Mouse (Mus musculus) CH12.LX (cell line): ENCODE data around the gene Tpst1. TPM values are rescaled to one million over a fixed set of nuclear protein-coding genes. Genes with fewer than 3 reads are reported as not detected.

Experiments used
- DNase-seq: peaks from one replicate; pipeline ENCODE4 v3.0.0-alpha.2; 2013; ENCODE audit errors: extremely low read depth
- H3K27ac ChIP-seq: 2 replicates; pipeline ENCODE4 v1.5.1; 2012; ENCODE audit warnings: low read depth, mild to moderate bottlenecking, control low read depth, moderate library complexity; ENCODE audit not compliant: insufficient read depth
- H3K27me3 ChIP-seq: replicated peaks from 2 replicates; pipeline ENCODE3; 2012; ENCODE audit warnings: inconsistent platforms
- H3K36me3 ChIP-seq, 2 experiments: replicated peaks in 1 of 2; 2 replicates each; pipeline versions ENCODE3 to v1.6.1; 2012; ENCODE audit warnings: inconsistent platforms in 1 of 2, low read length in 1 of 2, mild to moderate bottlenecking in 1 of 2, mixed read lengths in 1 of 2, moderate library complexity in 1 of 2; ENCODE audit not compliant: control insufficient read depth in 1 of 2, insufficient read depth in 1 of 2
- H3K4me1 ChIP-seq, 2 experiments: 2 replicates each; pipeline ENCODE4 v1.6.1; 2012; ENCODE audit warnings: inconsistent platforms in 1 of 2, moderate library complexity in 1 of 2; ENCODE audit not compliant: insufficient read depth in 2 of 2, control insufficient read depth in 1 of 2
- H3K4me2 ChIP-seq: 2 replicates; pipeline ENCODE4 v1.6.1; 2012; ENCODE audit warnings: low read depth, mild to moderate bottlenecking, control low read depth; ENCODE audit not compliant: poor library complexity, insufficient read depth, severe bottlenecking
- H3K4me3 ChIP-seq, 3 experiments: fragments of 150-350 bp in 1 of 3; sonication (generic) in 1 of 3; replicated peaks in 1 of 3; 2 replicates each; pipeline versions ENCODE3 to v1.5.1; 2011 to 2012; ENCODE audit warnings: low read depth in 2 of 3, low read length in 2 of 3, mild to moderate bottlenecking in 2 of 3, moderate library complexity in 2 of 3, control low read depth in 1 of 3, improper control_type of control experiment in 1 of 3, inconsistent platforms in 1 of 3, mixed read lengths in 1 of 3; ENCODE audit not compliant: poor library complexity in 1 of 3
- H3K79me2 ChIP-seq: replicated peaks from 2 replicates; pipeline ENCODE4 v1.6.1; 2012; ENCODE audit warnings: mild to moderate bottlenecking, moderate library complexity; ENCODE audit not compliant: control insufficient read depth, poor library complexity, insufficient read depth, severe bottlenecking; ENCODE audit errors: extremely low read depth
- H3K9ac ChIP-seq: 2 replicates; pipeline ENCODE4 v1.6.1; 2012; ENCODE audit warnings: low read depth, mild to moderate bottlenecking, control low read depth, moderate library complexity; ENCODE audit not compliant: insufficient read depth
- H3K9me3 ChIP-seq: replicated peaks from 2 replicates; pipeline ENCODE3; 2012; ENCODE audit warnings: low read length, inconsistent platforms, mixed read lengths
- CHD2 ChIP-seq: IDR thresholded peaks from 2 replicates; pipeline ENCODE4 v1.6.1; 2011; ENCODE audit warnings: low read length, improper control_type of control experiment
- CTCF ChIP-seq, 2 experiments: IDR thresholded peaks in 1 of 2; conservative IDR thresholded peaks in 1 of 2; 2 replicates each; pipeline ENCODE4 v1.5.1; 2011 to 2012; ENCODE audit warnings: low read depth in 2 of 2, low read length in 2 of 2, improper control_type of control experiment in 1 of 2, inconsistent platforms in 1 of 2, mild to moderate bottlenecking in 1 of 2, moderate library complexity in 1 of 2
- E2F4 ChIP-seq: IDR thresholded peaks from 2 replicates; pipeline ENCODE4 v1.6.1; 2011; ENCODE audit warnings: low read depth, low read length, improper control_type of control experiment; ENCODE audit not compliant: insufficient replicate concordance
- EP300 ChIP-seq: IDR thresholded peaks from 2 replicates; pipeline ENCODE4 v1.6.1; 2011; ENCODE audit warnings: low read length, improper control_type of control experiment
- ETS1 ChIP-seq: conservative IDR thresholded peaks from 2 replicates; pipeline ENCODE4 v1.6.1; 2012; ENCODE audit warnings: low read depth, mild to moderate bottlenecking, inconsistent platforms, low read length, improper control_type of control experiment, moderate library complexity
- GABPA ChIP-seq: IDR thresholded peaks from 2 replicates; pipeline ENCODE4 v1.6.1; 2012; ENCODE audit warnings: low read depth, low read length, improper control_type of control experiment, inconsistent platforms; ENCODE audit not compliant: insufficient replicate concordance
- HCFC1 ChIP-seq: IDR thresholded peaks from 2 replicates; pipeline ENCODE4 v1.6.1; 2012; ENCODE audit warnings: low read depth, mild to moderate bottlenecking, inconsistent platforms, low read length, improper control_type of control experiment
- IRF4 ChIP-seq: IDR thresholded peaks from 2 replicates; pipeline ENCODE4 v1.6.1; 2014; ENCODE audit warnings: low read depth, mild to moderate bottlenecking, inconsistent platforms, low read length, improper control_type of control experiment
- JUN ChIP-seq: IDR thresholded peaks from 2 replicates; pipeline ENCODE4 v1.6.1; 2011; ENCODE audit warnings: low read depth, mild to moderate bottlenecking, low read length, improper control_type of control experiment, moderate library complexity; ENCODE audit not compliant: insufficient read depth
- JUND ChIP-seq: conservative IDR thresholded peaks from 2 replicates; pipeline ENCODE4 v1.6.1; 2011; ENCODE audit warnings: low read depth, low read length, improper control_type of control experiment
- MEF2A ChIP-seq: IDR thresholded peaks from 2 replicates; pipeline ENCODE4 v1.6.1; 2014; ENCODE audit warnings: low read depth, mild to moderate bottlenecking, inconsistent platforms, low read length, improper control_type of control experiment, borderline replicate concordance
- MXI1 ChIP-seq: IDR thresholded peaks from 2 replicates; pipeline ENCODE4 v1.6.1; 2011; ENCODE audit warnings: mild to moderate bottlenecking, low read depth, low read length, improper control_type of control experiment
- MYC ChIP-seq: IDR thresholded peaks from 2 replicates; pipeline ENCODE4 v1.6.1; 2011; ENCODE audit warnings: low read depth, mild to moderate bottlenecking, improper control_type of control experiment, low read length
- PAX5 ChIP-seq: IDR thresholded peaks from 2 replicates; pipeline ENCODE4 v1.6.1; 2012; ENCODE audit warnings: low read length, inconsistent platforms, mixed read lengths
- POLR2AphosphoS2 ChIP-seq: IDR thresholded peaks from 2 replicates; pipeline ENCODE4 v1.6.1; 2011; ENCODE audit warnings: low read depth, low read length, improper control_type of control experiment
- RAD21 ChIP-seq: IDR thresholded peaks from 2 replicates; pipeline ENCODE4 v1.6.1; 2011; ENCODE audit warnings: low read depth, mild to moderate bottlenecking, low read length, improper control_type of control experiment, moderate library complexity
- TCF12 ChIP-seq: IDR thresholded peaks from 2 replicates; pipeline ENCODE4 v1.6.1; 2014; ENCODE audit warnings: low read depth, mild to moderate bottlenecking, inconsistent platforms, low read length, improper control_type of control experiment
- UBTF ChIP-seq: IDR thresholded peaks from 2 replicates; pipeline ENCODE4 v1.6.1; 2012; ENCODE audit warnings: low read depth, mild to moderate bottlenecking, inconsistent platforms, low read length, improper control_type of control experiment, moderate library complexity
- USF2 ChIP-seq: conservative IDR thresholded peaks from 2 replicates; pipeline ENCODE4 v1.6.1; 2011; ENCODE audit warnings: low read depth, low read length, improper control_type of control experiment
- ZKSCAN1 ChIP-seq: IDR thresholded peaks from 2 replicates; pipeline ENCODE4 v1.6.1; 2012; ENCODE audit warnings: low read depth, inconsistent platforms, low read length, improper control_type of control experiment, borderline replicate concordance
- dilution Hi-C: fragments of 300-500 bp; cut with MboI; formaldehyde crosslinking; loops from 2 replicates; pipeline ENCODE4 v1.14.3; 2020; ENCODE audit warnings: low sequenced_read_pairs; ENCODE audit not compliant: extremely low pct_unique_long_range_greater_than_20kb, extremely low pct_ligation_motif_present
- in situ Hi-C: fragments of 300-500 bp; cut with MboI; formaldehyde crosslinking; loops from 3 replicates; pipeline ENCODE4 v1.14.3; 2019; ENCODE audit warnings: low sequenced_read_pairs, low pct_ligation_motif_present, low pct_unique_long_range_greater_than_20kb, mixed read lengths
- polyA plus RNA-seq: library from polyadenylated mRNA; unstranded; fragments of >175 nt; gene quantifications from 2 replicates; pipeline ENCODE4 v1.2.1, GENCODE M21; 2012; ENCODE audit warnings: low read depth; ENCODE audit not compliant: insufficient read length
- total RNA-seq, 2 experiments: library from RNA; depleted of rRNA; stranded (reverse); fragments of 300-350 nt in 1 of 2; fragments of >200 nt in 1 of 2; gene quantifications; 2 replicates each; pipeline ENCODE4 v1.2.3; 2012 to 2014

Tpst1 gene
- total and polyA plus RNA-seq, 3 experiments: 36.8 to 52.5 (median 43.2) TPM

DNA sequence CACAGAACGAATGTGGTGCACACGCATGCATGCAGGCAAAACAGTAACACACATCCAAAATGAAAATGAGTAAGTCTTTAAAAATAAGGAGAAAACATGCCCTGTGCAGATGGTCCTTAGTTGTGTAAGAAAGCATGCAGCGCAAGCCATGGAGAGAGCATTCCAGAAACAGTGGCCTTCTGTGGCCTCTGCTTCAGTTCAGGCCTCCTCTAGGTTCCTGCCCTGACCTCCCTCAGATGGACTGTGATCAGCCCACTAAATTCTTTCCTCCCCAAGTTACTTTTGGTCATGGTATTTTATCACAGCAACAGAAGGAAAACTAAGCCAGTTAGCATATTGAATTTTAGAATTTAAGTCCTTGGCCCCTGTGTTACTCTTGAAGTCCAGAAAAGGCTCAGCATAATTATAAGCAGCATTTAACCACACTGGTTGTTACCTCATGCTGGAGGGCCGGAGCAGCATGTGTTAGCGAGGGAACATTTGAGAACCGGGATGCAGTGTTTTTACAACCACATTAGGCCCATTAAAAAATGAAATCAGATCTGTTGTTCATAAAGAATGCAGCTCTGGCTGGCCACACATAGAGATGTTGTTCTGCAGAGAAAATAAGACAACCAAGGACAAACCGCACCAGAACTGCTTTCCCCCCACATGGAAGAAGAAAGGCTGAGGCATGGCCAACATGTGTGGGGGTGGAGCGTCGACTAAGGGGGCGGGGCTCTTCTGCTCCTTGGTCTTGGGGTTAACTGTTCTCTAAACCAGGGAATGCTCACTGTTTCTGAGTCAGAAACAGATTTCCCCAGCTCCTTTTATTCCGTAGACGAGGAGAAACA is 37.7 kb downstream of the Tpst1 start:
- no peak for TF ChIP-seq USF2
- TF ChIP-seq E2F4: no peak
- TF ChIP-seq GABPA: no peak
- no peak for TF ChIP-seq TCF12
- TF ChIP-seq MYC: no peak
- no peak for TF ChIP-seq UBTF
- TF ChIP-seq CHD2: no peak
- TF ChIP-seq ZKSCAN1: no peak
- no peak for TF ChIP-seq JUN
- TF ChIP-seq ETS1: no peak
- no peak for TF ChIP-seq MXI1
- no peak for TF ChIP-seq JUND
- TF ChIP-seq POLR2AphosphoS2: no peak
- no peak for TF ChIP-seq CTCF (conservative IDR thresholded peaks at IDR 0.05 in 1 of 2, IDR thresholded peaks at IDR 0.05 in 1 of 2; ENCODE audit: low read depth in 2 of 2, low read length in 2 of 2)
- TF ChIP-seq PAX5: no peak
- no peak for TF ChIP-seq RAD21
- TF ChIP-seq HCFC1: no peak
- H3K27me3 ChIP-seq: no peaks in the 10 kb centered on the region
- in situ Hi-C loops (no loop called here), dilution Hi-C loops (no loop called here)
- no peak overlapping the region for H3K9ac ChIP-seq
- DNase-seq: no peak
- no peaks in the 10 kb centered on the region for H3K9me3 ChIP-seq
- H3K27ac ChIP-seq: no peak overlapping the region
- peaks cover 7 to 84% of the 10 kb centered on the region in 2 experiments for H3K36me3 ChIP-seq
- H3K4me3 ChIP-seq: no peak overlapping the region
- H3K79me2 ChIP-seq: no peaks in the 10 kb centered on the region
- H3K4me2 ChIP-seq: no peak overlapping the region
- H3K4me1 ChIP-seq: peaks cover 9 to 17% of the 10 kb centered on the region in 2 experiments; a peak in 2 of 4 replicates

DNA sequence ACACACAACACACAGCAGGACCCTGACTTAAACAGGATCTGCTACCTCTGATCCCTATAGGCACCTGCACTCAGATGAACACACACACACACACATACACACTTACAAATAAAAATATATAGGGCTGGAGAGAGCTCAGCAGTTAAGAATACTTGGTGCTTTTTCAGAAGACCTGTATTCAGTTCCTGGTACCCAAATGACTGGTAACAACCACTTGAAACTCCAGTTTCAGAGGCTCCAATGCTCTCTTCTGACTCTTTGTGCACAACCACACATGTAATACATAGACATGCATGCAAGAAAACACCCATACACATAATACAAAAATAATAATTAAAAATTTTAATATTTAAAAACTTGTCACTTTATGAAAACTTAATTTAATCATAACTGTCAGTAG is 39.5 kb downstream of the Tpst1 start:
- TF ChIP-seq EP300 (peak; percentile 72), MEF2A (no peak), JUN (peak; percentile 66), IRF4 (peak; percentile 83), JUND (peak; percentile 87)
- no peak overlapping the region for H3K27ac ChIP-seq
- H3K9me3 ChIP-seq: no peaks in the 10 kb centered on the region
- in situ Hi-C loops: no loop called here
- no peaks in the 10 kb centered on the region for H3K79me2 ChIP-seq
- H3K4me1 ChIP-seq: peaks cover 22 to 33% of the 10 kb centered on the region in 2 experiments; a peak in 3 of 4 replicates
- H3K4me2 ChIP-seq: no peak overlapping the region
- no peak overlapping the region for H3K9ac ChIP-seq
- H3K4me3 ChIP-seq: no peak overlapping the region
- H3K27me3 ChIP-seq: no peaks in the 10 kb centered on the region
- dilution Hi-C loops: no loop called here
- no peak for DNase-seq
- H3K36me3 ChIP-seq: peaks cover 7 to 90% of the 10 kb centered on the region in 2 experiments
